Mouse (Mus musculus) heart, postnatal 14 days (tissue): ENCODE results near the gene Ndfip2. TPM values are rescaled to one million over a fixed set of nuclear protein-coding genes. Genes with fewer than 3 reads are reported as not detected.

Experiments used
- DNase-seq, 2 experiments: peaks; one replicate each; pipeline ENCODE4 v3.0.0; 2021 to 2022
- intact Hi-C: fragments of 180-260 bp; cut with DNase I; formaldehyde crosslinking; loops from one replicate; pipeline ENCODE4 v1.15.1; 2025
- total RNA-seq, 2 experiments: library from RNA; stranded (reverse); gene quantifications; 2 replicates each; pipeline ENCODE4 v1.2.3; 2021

Gene Ndfip2
- total RNA-seq, 2 experiments from 2014 or later, result 20.9 to 21.8 TPM

DNA sequence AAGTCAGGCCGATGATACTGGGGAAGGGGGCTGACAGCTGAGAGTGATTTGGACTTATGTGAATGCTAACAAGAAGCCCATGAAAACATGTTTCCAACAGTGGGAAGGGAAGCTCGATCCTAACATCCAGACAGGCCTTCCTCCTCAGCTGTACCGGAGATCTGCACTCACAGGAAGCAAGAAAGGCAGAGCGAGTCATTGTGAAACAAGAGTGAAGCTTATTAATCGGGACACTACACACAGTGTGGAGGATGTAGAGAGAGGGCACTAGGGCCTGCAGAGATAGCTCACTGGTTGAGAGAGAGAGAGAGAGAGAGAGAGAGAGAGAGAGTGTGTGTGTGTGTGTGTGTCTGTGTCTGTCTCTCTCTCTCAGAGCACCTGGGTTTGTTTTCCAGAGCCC lies 16.8 kb downstream of the Ndfip2 start:
- no peak for DNase-seq
- intact Hi-C loops, result no loop called here

DNA sequence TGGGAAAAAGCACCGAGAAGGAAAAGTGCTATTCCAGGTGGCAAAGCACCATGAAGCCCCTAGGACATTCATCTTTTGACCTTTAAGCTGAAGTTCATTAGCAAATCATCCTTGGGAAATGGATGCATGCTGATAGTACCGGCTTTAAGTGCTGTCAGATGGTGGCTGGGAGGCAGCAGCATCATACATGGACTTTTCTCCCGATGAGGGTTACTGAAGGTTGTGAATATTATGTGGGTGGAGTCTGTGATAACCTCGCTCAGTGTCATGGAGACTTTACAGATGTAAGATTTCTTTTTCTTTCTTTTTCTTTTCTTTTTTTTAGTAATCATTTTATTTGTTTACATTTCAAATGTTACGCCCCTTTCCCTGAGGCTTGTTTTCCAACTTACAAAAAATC lies 18.9 kb downstream of the Ndfip2 start:
- DNase-seq, result no peak
- intact Hi-C loops, result no loop called here

DNA sequence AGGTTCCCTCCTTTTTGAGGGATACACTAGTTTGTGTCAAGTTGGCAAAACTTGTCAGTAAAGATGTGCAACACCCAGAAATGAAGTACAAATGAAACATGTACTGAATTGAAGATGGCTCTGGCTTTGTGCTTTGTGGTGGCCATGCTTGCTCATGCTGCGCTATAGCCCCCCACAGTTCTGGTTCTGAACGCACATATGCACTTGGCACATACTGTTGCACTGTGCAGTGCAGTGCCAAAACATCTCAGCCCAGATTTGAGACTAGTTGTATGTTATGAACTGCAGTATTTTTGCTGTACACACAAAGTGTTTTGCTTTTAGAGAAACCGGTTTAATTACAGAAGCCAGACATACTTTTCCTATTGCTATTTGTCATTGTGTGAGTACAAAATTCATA lies 25.7 kb downstream of the Ndfip2 start:
- intact Hi-C loops, result no loop called here
- DNase-seq, result no peak

GRCm38 (mm10) chr14:105287557-105287956 lies 29.2 kb downstream of the Ndfip2 start:
- DNase-seq, result no peak
- intact Hi-C loops, result no loop called here

GRCm38 (mm10) chr14:105287972-105288371 lies 29.6 kb downstream of the Ndfip2 start:
- intact Hi-C loops, result no loop called here
- DNase-seq, result no peak

- no peak for DNase-seq
- intact Hi-C loops, result no loop called here
Measured at GRCm38 (mm10) chr14:105288529-105288928, 30.2 kb downstream of the Ndfip2 start.

- intact Hi-C loops, result loop anchor here (10.0 kb wide), 2 partner anchors 477 to 1257 kb away; no protein-coding TSS in a partner anchor
Measured at GRCm38 (mm10) chr14:105292139-105292538, 33.8 kb downstream of the Ndfip2 start.

DNA sequence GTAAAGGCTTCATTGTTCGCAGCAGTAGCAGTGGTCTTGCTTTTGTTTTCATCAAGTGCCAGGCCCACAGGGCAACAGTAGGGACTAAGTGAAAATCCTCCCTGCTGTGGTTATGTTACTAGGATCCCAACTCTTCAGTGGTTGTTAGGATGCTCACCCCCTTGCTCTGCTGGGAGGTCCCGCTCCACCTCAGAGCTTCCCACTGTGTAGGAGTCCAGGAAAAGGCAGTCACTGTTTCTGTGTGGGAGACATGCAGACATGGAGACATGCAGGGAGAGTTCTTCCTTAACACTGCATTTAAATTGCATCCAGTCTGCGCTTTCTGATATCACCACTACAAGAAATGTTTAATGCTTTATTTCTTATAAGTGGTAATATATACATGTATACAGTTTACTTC lies 35.4 kb downstream of the Ndfip2 start:
- intact Hi-C loops, result loop anchor here (10.0 kb wide), 2 partner anchors 479 to 1259 kb away; no protein-coding TSS in a partner anchor
- no peak for DNase-seq

More at GRCm38 (mm10) chr14:105292139-105292538, 33.8 kb downstream of the Ndfip2 start:
- DNase-seq, result no peak

DNA sequence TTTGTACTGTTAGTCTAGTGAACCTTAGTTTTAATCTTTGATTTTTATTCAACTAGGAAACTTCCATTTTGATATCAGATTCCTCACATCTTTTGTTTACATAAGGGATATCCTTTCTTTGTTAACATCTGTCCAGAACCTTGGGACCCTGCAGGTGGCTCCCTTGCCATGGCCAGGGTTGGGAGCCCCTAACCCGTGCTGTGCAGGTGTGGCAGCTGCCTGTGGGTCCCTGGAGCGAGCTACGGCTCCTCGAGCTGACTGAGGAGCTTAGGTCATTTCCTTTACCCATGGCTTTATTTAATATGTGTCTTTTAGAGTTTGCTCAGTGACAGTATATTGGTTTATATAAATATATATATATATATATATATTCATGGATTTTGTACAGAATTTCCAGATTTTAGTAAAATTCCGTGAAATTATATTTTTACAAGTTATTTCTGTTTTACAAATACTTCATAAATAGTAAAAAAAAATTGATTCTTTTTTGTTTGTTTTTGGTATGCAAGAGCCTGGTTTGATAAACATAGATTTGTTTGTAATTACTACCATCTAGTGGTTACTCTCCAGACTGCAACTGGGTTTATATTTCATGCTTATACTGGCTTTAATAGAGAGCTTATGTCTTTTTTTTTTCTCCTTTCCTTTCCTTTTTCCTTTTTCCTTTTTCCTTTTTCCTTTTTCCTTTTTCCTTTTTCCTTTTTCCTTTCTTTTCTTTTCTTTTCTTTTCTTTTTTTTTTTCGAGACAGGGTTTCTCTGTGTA lies 37.6 kb downstream of the Ndfip2 start:
- no peak for DNase-seq
- intact Hi-C loops, result loop anchor here (2.0 to 10.0 kb wide), 5 partner anchors 34 to 1261 kb away; no protein-coding TSS in a partner anchor

- intact Hi-C loops, result loop anchor here (5.0 to 10.0 kb wide), 4 partner anchors 37 to 1265 kb away; no protein-coding TSS in a partner anchor
- DNase-seq, result no peak
Measured at GRCm38 (mm10) chr14:105299744-105300255, 41.4 kb downstream of the Ndfip2 start.

GRCm38 (mm10) chr14:105300551-105300950 lies 42.2 kb downstream of the Ndfip2 start:
- DNase-seq, result no peak
- intact Hi-C loops, result no loop called here

- no peak for DNase-seq
- intact Hi-C loops, result no loop called here
Measured at GRCm38 (mm10) chr14:105302708-105303107, 44.3 kb downstream of the Ndfip2 start.

- intact Hi-C loops, result no loop called here
- DNase-seq, result no peak
Measured at GRCm38 (mm10) chr14:105307716-105308115, 49.3 kb downstream of the Ndfip2 start.

DNA sequence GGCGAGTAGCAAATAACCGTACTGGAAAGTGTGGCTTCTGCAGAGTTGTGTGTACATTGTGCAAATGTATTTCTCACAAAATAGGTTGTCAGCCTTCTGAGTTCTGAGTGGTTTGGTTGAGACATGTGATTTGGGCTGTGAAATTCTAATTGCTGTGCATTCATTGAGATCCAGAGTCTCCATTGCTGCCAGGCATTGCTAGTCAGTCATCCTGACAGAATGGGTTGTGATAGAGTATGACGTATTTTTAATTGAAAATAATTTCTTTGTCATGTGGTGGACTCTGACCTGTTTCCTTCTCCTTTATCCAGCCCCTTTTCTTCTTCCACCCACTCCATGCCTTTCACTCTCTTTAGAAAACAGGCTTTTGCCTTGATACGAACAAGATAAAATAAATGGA lies 54.0 kb downstream of the Ndfip2 start:
- DNase-seq, result no peak
- intact Hi-C loops, result loop anchor here (2.0 to 10.0 kb wide), 6 partner anchors 86 to 1192 kb away; partner anchors contain the start of gene Spry2

- intact Hi-C loops, result loop anchor here (2.0 to 10.0 kb wide), 6 partner anchors 86 to 1192 kb away; partner anchors contain the start of gene Spry2
- DNase-seq, result no peak
Measured at GRCm38 (mm10) chr14:105312944-105313343, 54.6 kb downstream of the Ndfip2 start.

DNA sequence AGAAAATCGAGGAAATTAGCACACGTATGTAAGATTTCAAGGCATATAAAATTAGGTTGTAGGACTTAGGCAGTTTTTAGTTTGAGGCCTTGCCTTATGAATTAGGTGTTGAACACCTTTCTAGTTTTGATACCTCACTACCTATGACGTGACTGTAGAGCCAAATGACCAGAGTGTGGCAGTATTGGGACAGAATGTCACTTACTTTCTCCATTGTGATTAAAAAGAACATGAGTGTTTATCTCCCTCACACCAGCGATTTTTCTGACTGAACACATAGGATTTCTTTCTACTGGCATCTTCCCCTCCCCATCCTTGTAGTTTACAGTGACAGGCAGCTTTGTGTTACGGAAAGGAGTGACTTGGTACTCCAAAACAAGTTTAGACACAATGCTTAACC lies 55.5 kb downstream of the Ndfip2 start:
- intact Hi-C loops, result loop anchor here (2.0 to 10.0 kb wide), 6 partner anchors 85 to 1191 kb away; partner anchors contain the start of gene Spry2

GRCm38 (mm10) chr14:105321712-105322111 lies 63.3 kb downstream of the Ndfip2 start:
- intact Hi-C loops, result no loop called here
- no peak for DNase-seq

More for the DNA sequence above, 55.5 kb downstream of the Ndfip2 start:
- peak; percentile 16 to 46 for DNase-seq

DNA sequence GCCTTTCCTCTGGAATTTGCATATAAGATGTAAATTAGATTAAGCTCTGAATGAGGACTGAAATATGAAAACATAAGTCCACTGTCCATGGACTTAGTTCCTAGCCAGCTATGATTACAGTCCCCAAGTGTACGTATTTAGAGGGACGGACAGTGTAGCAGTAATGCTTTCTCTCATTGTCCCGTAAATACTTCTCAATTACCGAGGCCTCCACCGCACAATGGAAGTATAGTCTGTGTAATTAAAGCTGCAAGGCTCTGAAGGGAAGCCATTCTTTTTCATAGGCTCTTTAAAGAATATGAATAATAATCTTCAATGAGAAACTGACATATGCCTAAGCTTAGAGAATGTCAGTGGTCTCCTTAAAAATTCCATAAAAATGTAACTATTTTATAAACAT lies 64.5 kb downstream of the Ndfip2 start:
- intact Hi-C loops, result no loop called here
- no peak for DNase-seq

- intact Hi-C loops, result no loop called here
- DNase-seq, result no peak
Measured at GRCm38 (mm10) chr14:105323448-105323847, 65.1 kb downstream of the Ndfip2 start.

DNA sequence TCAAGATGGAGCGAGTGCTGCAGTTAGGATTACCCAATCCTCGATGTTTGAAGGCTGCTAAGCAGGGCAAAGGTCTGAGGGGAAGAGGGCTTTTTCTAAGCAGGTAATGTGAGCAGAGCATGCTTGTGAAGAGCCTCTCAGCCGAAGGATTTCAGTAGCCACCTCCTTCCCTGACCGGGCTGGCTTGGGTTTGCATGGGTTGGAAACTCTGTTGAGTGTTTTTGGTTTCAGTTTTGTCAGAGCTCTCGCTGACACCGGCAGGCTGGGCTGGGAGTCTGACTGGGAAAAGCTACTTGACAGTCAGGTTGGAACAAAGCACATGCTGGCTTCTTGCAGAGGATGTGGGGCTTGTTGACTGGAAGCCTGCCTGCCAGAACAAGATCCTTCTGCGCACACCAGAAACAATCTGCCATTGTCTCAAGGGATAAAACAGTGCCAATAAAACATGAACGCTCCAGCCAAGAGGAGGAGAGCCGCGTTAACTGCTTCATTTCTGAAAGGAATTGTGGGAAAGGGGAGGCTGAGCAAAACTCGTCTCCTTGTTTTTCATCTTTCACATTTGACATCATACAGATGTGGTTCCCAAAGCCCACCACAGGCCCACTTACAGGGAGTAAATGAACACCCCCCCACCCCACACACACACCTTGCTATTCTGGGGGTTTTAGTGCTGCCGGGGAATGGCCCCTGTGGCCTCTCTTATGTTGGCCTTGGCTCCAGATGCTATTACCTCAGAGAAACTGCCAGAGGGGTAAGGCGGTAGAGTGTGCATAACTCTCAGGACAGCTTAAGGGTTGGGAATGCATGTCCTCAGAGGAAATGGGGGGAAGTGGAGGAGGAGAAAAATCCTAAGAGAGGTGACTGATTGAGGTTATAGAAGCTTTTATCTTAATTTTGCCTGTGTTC lies 70.3 kb downstream of the Ndfip2 start:
- intact Hi-C loops, result loop anchor here (5.0 kb wide), 1 partner anchor 569 kb away; the partner anchor contains the start of gene Spry2
- peak; percentile 80 for DNase-seq
